Mouse (Mus musculus): ENCODE results near the gene Gas7. TPM values are rescaled to one million over a fixed set of nuclear protein-coding genes. Genes with fewer than 3 reads are reported as not detected.

Gene Gas7
- total and polyA plus RNA-seq, 2 experiments from 2014 or later: 46.8 to 76.0 TPM

GRCm38 (mm10) chr11:67536413-67536812, 81.2 kb downstream of the Gas7 start:
- Histone ChIP-seq H3K4me2 (ENCODE audit: low read depth, low read length) (no peak overlapping the region), H3K27ac (no peak overlapping the region), H3K4me1 (ENCODE audit: insufficient read depth, low read length) (no peaks in the 10 kb centered on the region), H3K27me3 (ENCODE audit: insufficient read depth, low read length) (no peaks in the 10 kb centered on the region), H3K4me3 (ENCODE audit: low read length) (no peak overlapping the region), H3K9me3 (ENCODE audit: low read length) (no peaks in the 10 kb centered on the region), H3K9ac (replicated peaks; ENCODE audit: low read length) (no peak overlapping the region), H3K36me3 (ENCODE audit: insufficient read depth, low read length) (no peaks in the 10 kb centered on the region)
- 66% methylated on average over 1 of the region's 1 CpGs for WGBS
- no peak for TF ChIP-seq CTCF (IDR thresholded peaks at IDR 0.05; ENCODE audit: low read depth)
- ATAC-seq: no peak
- no peak for DNase-seq (ENCODE audit: low spot score)

- DNase-seq (ENCODE audit: low spot score) (no peak), ATAC-seq (no peak)
- Histone ChIP-seq H3K4me3 (ENCODE audit: low read length) (no peak overlapping the region), H3K4me2 (ENCODE audit: low read depth, low read length) (no peak overlapping the region), H3K9me3 (ENCODE audit: low read length) (no peaks in the 10 kb centered on the region), H3K27ac (no peak overlapping the region), H3K27me3 (ENCODE audit: insufficient read depth, low read length) (no peaks in the 10 kb centered on the region), H3K4me1 (ENCODE audit: insufficient read depth, low read length) (no peaks in the 10 kb centered on the region), H3K36me3 (ENCODE audit: insufficient read depth, low read length) (no peaks in the 10 kb centered on the region), H3K9ac (replicated peaks; ENCODE audit: low read length) (no peak overlapping the region)
- TF ChIP-seq CTCF (IDR thresholded peaks at IDR 0.05; ENCODE audit: low read depth): no peak
- 86% methylated on average over 4 of the region's 4 CpGs for WGBS
Measured at GRCm38 (mm10) chr11:67537353-67537752, 82.1 kb downstream of the Gas7 start.

DNA sequence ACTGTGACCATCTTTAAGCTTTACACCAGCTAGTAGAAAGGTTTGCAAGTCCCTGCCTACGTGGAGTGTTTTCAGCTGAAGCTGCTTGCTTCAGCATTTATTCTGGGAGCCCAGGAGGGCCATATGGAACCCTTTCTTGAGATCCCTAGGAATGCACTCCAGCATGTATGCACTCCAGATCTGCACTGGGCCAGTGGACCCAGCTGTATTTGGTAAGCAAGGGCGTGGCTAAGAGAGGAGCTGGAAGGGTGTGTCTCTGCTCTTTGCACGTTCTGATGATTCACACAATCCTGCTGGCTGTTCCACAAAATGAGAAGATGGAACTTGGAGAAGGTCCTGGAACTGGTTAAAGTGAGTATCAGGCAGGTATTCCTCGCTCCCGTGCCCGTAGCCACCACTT, 83.3 kb downstream of the Gas7 start:
- WGBS: 81% methylated on average over 6 of the region's 6 CpGs
- H3K4me1 ChIP-seq (ENCODE audit: insufficient read depth, low read length): no peaks in the 10 kb centered on the region

GRCm38 (mm10) chr11:67544656-67545432, 89.6 kb downstream of the Gas7 start:
- ATAC-seq (no peak), DNase-seq (ENCODE audit: low spot score) (no peak)
- no peak overlapping the region for H3K4me3 ChIP-seq (ENCODE audit: low read length)
- no peak overlapping the region for H3K9ac ChIP-seq (replicated peaks; ENCODE audit: low read length)
- no peak overlapping the region for H3K4me2 ChIP-seq (ENCODE audit: low read depth, low read length)
- WGBS: 73% methylated on average over 11 of the region's 11 CpGs
- no peaks in the 10 kb centered on the region for H3K36me3 ChIP-seq (ENCODE audit: insufficient read depth, low read length)
- peaks cover 4% of the 10 kb centered on the region for H3K4me1 ChIP-seq (ENCODE audit: insufficient read depth, low read length)
- H3K9me3 ChIP-seq (ENCODE audit: low read length): no peaks in the 10 kb centered on the region
- no peaks in the 10 kb centered on the region for H3K27me3 ChIP-seq (ENCODE audit: insufficient read depth, low read length)
- no peak for TF ChIP-seq CTCF (IDR thresholded peaks at IDR 0.05; ENCODE audit: low read depth)
- H3K27ac ChIP-seq: no peak overlapping the region

More for the DNA sequence above, 83.3 kb downstream of the Gas7 start:
- ATAC-seq (no peak), DNase-seq (ENCODE audit: low spot score) (no peak)
- no peaks in the 10 kb centered on the region for H3K36me3 ChIP-seq (ENCODE audit: insufficient read depth, low read length)
- no peak for TF ChIP-seq CTCF (IDR thresholded peaks at IDR 0.05; ENCODE audit: low read depth)
- no peak overlapping the region for H3K27ac ChIP-seq
- H3K9ac ChIP-seq (replicated peaks; ENCODE audit: low read length): no peak overlapping the region
- no peaks in the 10 kb centered on the region for H3K27me3 ChIP-seq (ENCODE audit: insufficient read depth, low read length)
- no peak overlapping the region for H3K4me3 ChIP-seq (ENCODE audit: low read length)
- no peaks in the 10 kb centered on the region for H3K9me3 ChIP-seq (ENCODE audit: low read length)
- H3K4me2 ChIP-seq (ENCODE audit: low read depth, low read length): no peak overlapping the region

GRCm38 (mm10) chr11:67546582-67546981, 91.3 kb downstream of the Gas7 start:
- DNase-seq (ENCODE audit: low spot score) (no peak), ATAC-seq (no peak)
- Histone ChIP-seq H3K36me3 (ENCODE audit: insufficient read depth, low read length) (no peaks in the 10 kb centered on the region), H3K4me3 (ENCODE audit: low read length) (no peak overlapping the region), H3K9ac (replicated peaks; ENCODE audit: low read length) (no peak overlapping the region), H3K9me3 (ENCODE audit: low read length) (no peaks in the 10 kb centered on the region), H3K27me3 (ENCODE audit: insufficient read depth, low read length) (no peaks in the 10 kb centered on the region), H3K4me1 (ENCODE audit: insufficient read depth, low read length) (peaks cover 10% of the 10 kb centered on the region), H3K27ac (no peak overlapping the region), H3K4me2 (ENCODE audit: low read depth, low read length) (no peak overlapping the region)
- no peak for TF ChIP-seq CTCF (IDR thresholded peaks at IDR 0.05; ENCODE audit: low read depth)
- WGBS: 35% methylated on average over 5 of the region's 5 CpGs

GRCm38 (mm10) chr11:67549306-67549705, 94.1 kb downstream of the Gas7 start:
- H3K9ac ChIP-seq (replicated peaks; ENCODE audit: low read length): no peak overlapping the region
- H3K4me1 ChIP-seq (ENCODE audit: insufficient read depth, low read length): peaks cover 10% of the 10 kb centered on the region
- peak overlapping the region; percentile 36; the same call in 1 of the 2 replicates for H3K27ac ChIP-seq
- H3K36me3 ChIP-seq (ENCODE audit: insufficient read depth, low read length): no peaks in the 10 kb centered on the region
- no peak for TF ChIP-seq CTCF (IDR thresholded peaks at IDR 0.05; ENCODE audit: low read depth)
- no peak overlapping the region for H3K4me2 ChIP-seq (ENCODE audit: low read depth, low read length)
- DNase-seq (ENCODE audit: low spot score) (peak; percentile 79), ATAC-seq (peak; percentile 51; the same call in 1 of the 2 replicates)
- WGBS: 66% methylated on average over 4 of the region's 4 CpGs
- H3K4me3 ChIP-seq (ENCODE audit: low read length): no peak overlapping the region
- H3K27me3 ChIP-seq (ENCODE audit: insufficient read depth, low read length): no peaks in the 10 kb centered on the region
- H3K9me3 ChIP-seq (ENCODE audit: low read length): no peaks in the 10 kb centered on the region

Data from hindbrain, postnatal 0 days (tissue).